Mouse (Mus musculus) liver, embryonic 11.5 days (tissue): ENCODE measurements at regions not wholly inside any gene's neighbourhood (a gene's known extent, or its start where the extent isn't known, plus 50 kb on each side); places are given as distances from the start of the nearest gene placed in this dataset.

Source experiments
- ATAC-seq: fragments of 200-750 bp; cut with Nextera tagmentation; replicated peaks from 2 replicates; pipeline ENCODE4 v1.8.0; 2017; ENCODE audit warnings: moderate number of reproducible peaks, mild to moderate bottlenecking, moderate TSS enrichment, moderate library complexity; ENCODE audit not compliant: low FRiP score
- DNase-seq: peaks from one replicate; pipeline ENCODE4 v3.0.0-alpha.2; 2017; ENCODE audit warnings: low spot score
- H3K27ac ChIP-seq: fragments of 300-500 bp; sonication (generic); 2 replicates; pipeline ENCODE4 v1.5.1; 2014; ENCODE audit warnings: mild to moderate bottlenecking, low read depth, low read length, control low read depth
- H3K27me3 ChIP-seq: fragments of 300-500 bp; sonication (generic); replicated peaks from 2 replicates; pipeline ENCODE4 v1.6.1; 2014; ENCODE audit warnings: low read length, mixed read lengths; ENCODE audit not compliant: control insufficient read depth, insufficient read depth
- H3K36me3 ChIP-seq: fragments of 300-500 bp; sonication (generic); 2 replicates; pipeline ENCODE4 v1.6.1; 2014; ENCODE audit warnings: mild to moderate bottlenecking, low read length, moderate library complexity, mixed read lengths; ENCODE audit not compliant: control insufficient read depth, insufficient read depth
- H3K4me1 ChIP-seq: fragments of 300-500 bp; sonication (generic); replicated peaks from 2 replicates; pipeline ENCODE4 v1.6.1; 2014; ENCODE audit warnings: low read length, mixed read lengths; ENCODE audit not compliant: control insufficient read depth, insufficient read depth
- H3K4me2 ChIP-seq: fragments of 300-500 bp; sonication (generic); 2 replicates; pipeline ENCODE4 v1.6.1; 2014; ENCODE audit warnings: mild to moderate bottlenecking, control low read depth, moderate library complexity
- H3K4me3 ChIP-seq: fragments of 300-500 bp; sonication (generic); 2 replicates; pipeline ENCODE4 v1.5.1; 2014; ENCODE audit warnings: low read depth, low read length, control low read depth
- H3K9ac ChIP-seq: fragments of 300-500 bp; sonication (generic); 2 replicates; pipeline ENCODE4 v1.6.1; 2014; ENCODE audit warnings: low read depth, low read length, control low read depth
- H3K9me3 ChIP-seq: fragments of 300-500 bp; sonication (generic); 2 replicates; pipeline ENCODE4 v1.6.1; 2016; ENCODE audit warnings: low read length, inconsistent platforms, mixed read lengths; ENCODE audit not compliant: control insufficient read depth
- WGBS: fragments of 180-500 bp; shearing (Covaris S2); extraction: QIAGEN DNeasy Blood & Tissue Kit; methylation state at CpG from one replicate; pipeline ENCODE4 v1.1.7; 2014; 5-methylcytosine and 5-hydroxymethylcytosine counted together

GRCm38 (mm10) chr10:56900914-56901313 lies 523.8 kb downstream of the Gja1 start:
- Histone ChIP-seq H3K9me3 (no peaks in the 10 kb centered on the region), H3K27ac (no peak overlapping the region), H3K4me1 (no peaks in the 10 kb centered on the region), H3K27me3 (no peaks in the 10 kb centered on the region), H3K4me2 (no peak overlapping the region), H3K9ac (no peak overlapping the region), H3K4me3 (no peak overlapping the region), H3K36me3 (no peaks in the 10 kb centered on the region)
- ATAC-seq (no peak), DNase-seq (no peak)
- 78% methylated on average over 6 of the region's 6 CpGs for WGBS

GRCm38 (mm10) chr10:56912711-56913110 lies 535.6 kb downstream of the Gja1 start:
- H3K27me3 ChIP-seq = no peaks in the 10 kb centered on the region
- ATAC-seq (no peak), DNase-seq (no peak)
- H3K4me1 ChIP-seq = no peaks in the 10 kb centered on the region
- no peak overlapping the region for H3K4me2 ChIP-seq
- H3K4me3 ChIP-seq = no peak overlapping the region
- H3K36me3 ChIP-seq = no peaks in the 10 kb centered on the region
- no peak overlapping the region for H3K27ac ChIP-seq
- no peak overlapping the region for H3K9ac ChIP-seq
- 88% methylated on average over 1 of the region's 1 CpGs for WGBS
- no peaks in the 10 kb centered on the region for H3K9me3 ChIP-seq

GRCm38 (mm10) chr10:56914103-56914502 lies 537.0 kb downstream of the Gja1 start:
- ATAC-seq (no peak), DNase-seq (no peak)
- H3K27ac ChIP-seq = no peak overlapping the region
- no peak overlapping the region for H3K9ac ChIP-seq
- no peaks in the 10 kb centered on the region for H3K27me3 ChIP-seq
- no peaks in the 10 kb centered on the region for H3K4me1 ChIP-seq
- no peaks in the 10 kb centered on the region for H3K36me3 ChIP-seq
- no peak overlapping the region for H3K4me2 ChIP-seq
- no peaks in the 10 kb centered on the region for H3K9me3 ChIP-seq
- WGBS = 79% methylated on average over 5 of the region's 5 CpGs
- H3K4me3 ChIP-seq = no peak overlapping the region

- no peaks in the 10 kb centered on the region for H3K27me3 ChIP-seq
- H3K4me2 ChIP-seq = no peak overlapping the region
- DNase-seq (no peak), ATAC-seq (no peak)
- no peaks in the 10 kb centered on the region for H3K36me3 ChIP-seq
- H3K4me1 ChIP-seq = no peaks in the 10 kb centered on the region; the same call in 1 of the 2 replicates
- 66% methylated on average over 5 of the region's 5 CpGs for WGBS
- no peaks in the 10 kb centered on the region for H3K9me3 ChIP-seq
- no peak overlapping the region for H3K9ac ChIP-seq
- H3K4me3 ChIP-seq = no peak overlapping the region
- no peak overlapping the region for H3K27ac ChIP-seq
These were observed 541.3 kb downstream of the Gja1 start for GRCm38 (mm10) chr10:56918412-56918811.

GRCm38 (mm10) chr10:56920711-56921672 lies 543.9 kb downstream of the Gja1 start:
- Histone ChIP-seq H3K27ac (0 out of 2 replicates have a peak overlapping the region, but pooled peaks have one; percentile 13), H3K9me3 (no peaks in the 10 kb centered on the region), H3K4me2 (peak overlapping the region; percentile 25), H3K27me3 (no peaks in the 10 kb centered on the region), H3K4me3 (no peak overlapping the region), H3K4me1 (no peaks in the 10 kb centered on the region; the same call in 1 of the 2 replicates), H3K9ac (no peak overlapping the region), H3K36me3 (no peaks in the 10 kb centered on the region)
- no peak for ATAC-seq
- peak; percentile 31 for DNase-seq
- 50% methylated on average over 20 of the region's 20 CpGs for WGBS

- Histone ChIP-seq H3K4me2 (no peak overlapping the region), H3K9me3 (no peaks in the 10 kb centered on the region), H3K4me1 (no peaks in the 10 kb centered on the region), H3K9ac (no peak overlapping the region), H3K4me3 (no peak overlapping the region), H3K36me3 (no peaks in the 10 kb centered on the region), H3K27me3 (no peaks in the 10 kb centered on the region), H3K27ac (no peak overlapping the region)
- WGBS = 89% methylated on average over 4 of the region's 4 CpGs
- ATAC-seq = no peak
- DNase-seq = no peak
These were observed 551.0 kb upstream of the Hsf2 start for GRCm38 (mm10) chr10:56935174-56935573.

- H3K4me1 ChIP-seq = no peaks in the 10 kb centered on the region
- no peaks in the 10 kb centered on the region for H3K36me3 ChIP-seq
- H3K27ac ChIP-seq = no peak overlapping the region
- 68% methylated on average over 4 of the region's 4 CpGs for WGBS
- H3K4me2 ChIP-seq = no peak overlapping the region
- H3K27me3 ChIP-seq = no peaks in the 10 kb centered on the region
- H3K9me3 ChIP-seq = no peaks in the 10 kb centered on the region
- ATAC-seq (no peak), DNase-seq (no peak)
- no peak overlapping the region for H3K9ac ChIP-seq
- H3K4me3 ChIP-seq = no peak overlapping the region
These were observed 544.2 kb upstream of the Hsf2 start for GRCm38 (mm10) chr10:56941972-56942371.

- Histone ChIP-seq H3K4me1 (no peaks in the 10 kb centered on the region), H3K9me3 (no peaks in the 10 kb centered on the region), H3K4me3 (no peak overlapping the region), H3K4me2 (no peak overlapping the region), H3K27me3 (no peaks in the 10 kb centered on the region), H3K27ac (no peak overlapping the region), H3K9ac (no peak overlapping the region), H3K36me3 (no peaks in the 10 kb centered on the region)
- no peak for DNase-seq
- no peak for ATAC-seq
- 68% methylated on average over 5 of the region's 5 CpGs for WGBS
These were observed 541.6 kb upstream of the Hsf2 start for GRCm38 (mm10) chr10:56944434-56945145.
